Mouse (Mus musculus) thymus, postnatal 36 days (tissue): ENCODE results near the gene Lsamp.

Experiments
- DNase-seq, 2 experiments: peaks; one replicate each; pipeline ENCODE4 v3.0.0; 2022; ENCODE audit warnings: mixed read lengths in 2 of 2

Gene Lsamp

DNA sequence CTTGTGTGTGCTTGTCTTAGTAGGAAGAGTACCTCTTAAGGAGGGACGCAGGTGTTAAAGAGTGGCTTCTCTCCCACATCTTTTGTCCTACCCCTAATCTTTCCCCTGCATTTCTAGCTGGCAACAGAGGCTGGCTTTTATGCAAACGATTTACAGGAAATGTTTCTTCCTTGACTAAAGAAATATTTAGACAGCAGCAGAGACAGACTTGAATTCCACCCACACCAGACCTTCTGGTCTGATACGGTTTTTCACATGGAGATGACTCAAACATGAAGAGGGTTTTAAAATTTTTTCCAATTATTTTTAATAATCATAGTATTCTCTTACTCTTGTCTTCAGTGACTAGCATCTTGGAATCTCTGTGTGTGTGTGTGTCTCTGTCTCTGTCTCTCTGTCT is 1333.8 kb downstream of the Lsamp start:
- no peak for DNase-seq

DNA sequence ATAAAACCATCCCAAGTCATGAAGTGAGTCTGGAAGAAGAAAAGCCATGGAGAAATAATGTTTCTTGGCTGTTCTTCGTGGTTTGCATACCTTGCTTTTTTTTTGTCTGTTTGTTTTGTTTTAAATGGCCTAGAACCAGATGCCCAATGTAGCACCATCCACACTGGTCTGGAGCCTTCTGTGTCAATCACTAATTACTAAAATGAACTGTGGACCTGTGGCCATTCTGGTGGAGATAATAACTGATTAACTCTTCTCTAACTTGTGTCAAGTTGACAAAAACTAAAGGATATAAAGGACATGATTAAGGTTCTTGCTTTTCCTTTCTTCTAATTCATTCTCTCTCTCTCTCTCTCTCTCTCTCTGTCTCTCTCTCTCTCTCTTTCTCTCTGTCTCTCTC is 1359.3 kb downstream of the Lsamp start:
- no peak for DNase-seq

DNA sequence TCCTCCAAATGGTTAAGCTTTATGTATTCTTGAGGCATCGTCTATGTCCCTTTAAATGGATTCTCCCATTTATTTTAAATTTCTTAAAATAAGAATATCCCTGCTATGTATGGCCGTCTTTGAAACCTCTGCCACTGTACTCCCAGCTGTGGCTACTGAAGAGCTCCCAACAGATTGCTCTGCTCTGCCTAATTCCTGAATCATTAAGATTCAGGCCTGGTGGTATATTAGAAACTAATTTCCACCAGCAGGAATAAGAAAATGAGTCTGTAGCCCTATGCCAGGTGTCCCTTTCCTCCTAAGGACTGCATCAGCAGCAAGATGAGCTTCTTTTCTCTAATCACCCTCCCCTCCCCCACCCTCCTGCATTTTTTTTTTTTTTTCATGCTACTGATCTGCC is 1381.0 kb downstream of the Lsamp start:
- no peak for DNase-seq

DNA sequence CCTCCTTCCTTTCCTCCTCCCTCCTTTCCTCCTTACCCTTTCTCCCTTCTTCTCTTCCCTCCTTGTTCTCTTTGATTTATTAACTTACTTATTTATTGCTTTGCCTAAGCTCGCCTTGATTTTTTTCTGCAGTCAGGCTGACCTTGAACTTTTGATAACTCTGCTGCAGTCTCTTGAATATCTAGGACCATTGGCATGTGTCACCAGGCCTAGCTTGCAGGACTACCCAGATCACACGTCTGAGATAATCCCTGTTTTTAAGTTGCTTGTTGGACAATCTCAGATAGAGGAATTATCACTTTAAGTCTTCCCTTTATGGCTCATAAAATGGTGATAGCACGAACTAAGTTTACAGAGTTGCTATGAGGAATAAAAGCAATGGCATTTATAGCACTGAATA is 1399.5 kb downstream of the Lsamp start:
- DNase-seq: no peak

DNA sequence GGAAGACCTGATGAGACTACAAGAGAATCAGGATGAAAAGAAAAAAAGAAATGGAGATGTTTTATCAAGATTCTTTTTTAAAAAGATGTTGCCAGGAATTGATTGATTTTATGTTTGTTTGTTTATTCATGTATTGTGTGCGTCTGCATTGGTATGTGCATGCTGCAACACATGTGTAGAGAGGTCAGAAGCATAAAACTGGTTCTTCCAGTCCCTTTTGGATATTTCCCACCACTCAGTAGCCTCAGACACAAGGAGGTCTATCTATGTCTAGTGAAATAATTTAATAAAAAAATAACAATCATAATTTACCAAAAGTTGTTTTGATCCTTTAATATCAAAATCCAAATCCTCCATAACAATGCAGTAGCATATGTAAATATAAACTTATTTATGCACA is 1400.1 kb downstream of the Lsamp start:
- DNase-seq: no peak

DNA sequence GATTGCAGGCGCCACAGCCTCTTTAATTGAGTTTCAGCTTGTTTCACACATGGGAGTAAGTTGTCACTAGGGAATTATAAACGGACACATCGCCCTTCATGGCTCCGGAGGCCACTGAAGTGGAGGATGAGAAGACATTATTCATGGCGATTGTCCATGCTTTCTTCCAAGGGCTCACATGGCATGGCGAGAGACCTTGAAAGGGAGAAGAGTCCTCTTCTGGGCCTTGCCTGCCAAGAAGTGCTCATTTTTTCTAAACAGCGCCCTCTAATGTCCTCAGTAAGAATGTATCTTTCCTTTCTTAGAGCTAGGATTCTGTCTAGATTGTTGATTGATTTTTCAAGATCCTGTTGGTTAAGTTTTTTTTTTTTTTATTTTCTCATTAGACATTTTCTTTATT is 1424.7 kb downstream of the Lsamp start:
- no peak for DNase-seq

DNA sequence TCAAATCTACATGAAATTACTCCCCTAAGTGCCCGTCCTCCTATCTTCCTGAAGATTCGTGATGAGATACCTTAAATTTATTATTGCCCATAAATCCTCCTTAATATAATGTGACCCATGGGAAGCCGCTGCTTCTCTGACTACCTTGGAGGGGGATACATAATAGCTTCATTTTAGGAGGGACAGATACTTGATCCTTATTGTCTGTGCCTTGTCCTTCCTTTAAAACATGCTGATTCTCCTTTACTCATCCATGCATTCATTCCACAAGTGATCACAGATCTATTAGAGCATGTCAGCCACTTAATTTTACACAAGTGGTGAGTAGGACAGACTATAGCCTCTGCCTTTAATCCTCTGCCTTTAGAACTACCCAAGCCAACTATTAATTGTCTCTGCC is 1426.5 kb downstream of the Lsamp start:
- DNase-seq: no peak

DNA sequence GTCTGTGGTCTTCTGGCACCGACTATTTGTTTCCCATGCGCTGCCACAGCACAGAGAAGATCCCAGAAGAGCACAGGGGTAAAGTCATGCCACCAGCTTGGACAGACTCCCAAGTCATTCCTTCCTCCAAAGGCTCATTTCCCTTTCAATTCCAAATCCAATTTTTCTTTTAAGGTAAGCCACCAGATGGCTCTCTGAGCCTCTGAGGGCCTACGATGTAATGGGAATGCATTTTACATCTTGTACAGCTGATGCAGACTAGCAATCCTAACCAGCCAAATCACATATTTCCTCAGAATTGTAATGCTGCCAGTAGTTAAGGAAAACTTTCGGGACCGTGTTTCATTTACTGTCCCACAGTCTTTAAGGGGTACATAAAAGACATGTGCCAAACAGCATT is 1433.2 kb downstream of the Lsamp start:
- no peak for DNase-seq

DNA sequence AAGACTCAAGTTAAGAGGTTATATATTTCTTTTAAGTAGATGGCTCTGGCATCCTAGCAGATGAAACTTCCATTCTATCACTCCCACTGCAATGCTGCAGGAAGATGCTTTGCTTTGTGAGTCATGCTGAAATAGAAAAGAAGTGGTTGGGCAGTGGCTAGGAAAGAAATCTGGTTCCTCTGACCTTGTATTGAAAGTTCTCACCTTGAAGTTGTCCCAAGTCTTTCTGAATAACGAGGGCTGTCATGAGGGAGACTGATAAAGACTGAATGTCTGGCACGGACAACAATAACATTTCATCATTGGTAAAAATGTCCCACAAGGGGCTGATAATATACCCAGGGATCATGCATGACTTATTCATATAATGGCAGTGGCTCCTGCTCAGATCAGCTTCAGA is 1483.2 kb downstream of the Lsamp start:
- DNase-seq: no peak

DNA sequence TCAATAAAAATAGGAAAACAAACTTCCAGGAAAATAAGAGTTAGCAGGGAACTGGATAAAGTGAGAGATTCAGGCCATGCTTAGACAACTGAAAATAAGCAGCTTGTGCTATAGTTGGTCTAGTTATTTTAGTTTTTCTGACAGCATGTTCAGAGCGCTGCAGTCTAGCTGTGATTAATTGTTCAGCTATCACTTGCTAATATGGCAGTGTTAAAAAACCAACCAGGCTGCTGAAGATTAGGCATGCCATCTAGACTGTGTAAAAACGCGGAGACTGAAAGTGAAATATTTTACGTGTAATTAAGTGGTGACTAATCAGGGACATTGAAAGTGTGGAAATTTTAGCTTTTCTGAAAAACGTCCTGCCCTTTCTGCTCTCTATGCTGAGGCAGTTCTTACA is 1494.5 kb downstream of the Lsamp start:
- no peak for DNase-seq

DNA sequence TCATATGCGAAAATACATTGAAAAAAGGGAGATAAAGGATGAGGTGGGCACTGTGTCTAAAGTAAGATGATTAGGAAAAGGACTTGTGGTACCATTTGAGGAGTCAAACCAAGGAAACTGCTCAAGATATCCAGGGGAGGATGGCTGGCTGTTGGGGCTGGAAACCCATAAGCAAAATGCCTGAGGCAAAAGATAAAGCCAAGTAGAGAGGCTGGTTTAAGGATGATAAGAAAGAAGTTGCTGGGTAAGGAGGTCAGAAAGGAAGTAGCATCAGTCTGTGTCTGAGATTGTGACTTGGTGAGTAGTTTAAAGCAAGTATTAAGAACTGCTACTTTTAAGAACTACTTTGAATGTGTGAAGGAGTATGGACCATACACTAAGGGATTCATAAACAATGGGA is 1497.7 kb downstream of the Lsamp start:
- no peak for DNase-seq

DNA sequence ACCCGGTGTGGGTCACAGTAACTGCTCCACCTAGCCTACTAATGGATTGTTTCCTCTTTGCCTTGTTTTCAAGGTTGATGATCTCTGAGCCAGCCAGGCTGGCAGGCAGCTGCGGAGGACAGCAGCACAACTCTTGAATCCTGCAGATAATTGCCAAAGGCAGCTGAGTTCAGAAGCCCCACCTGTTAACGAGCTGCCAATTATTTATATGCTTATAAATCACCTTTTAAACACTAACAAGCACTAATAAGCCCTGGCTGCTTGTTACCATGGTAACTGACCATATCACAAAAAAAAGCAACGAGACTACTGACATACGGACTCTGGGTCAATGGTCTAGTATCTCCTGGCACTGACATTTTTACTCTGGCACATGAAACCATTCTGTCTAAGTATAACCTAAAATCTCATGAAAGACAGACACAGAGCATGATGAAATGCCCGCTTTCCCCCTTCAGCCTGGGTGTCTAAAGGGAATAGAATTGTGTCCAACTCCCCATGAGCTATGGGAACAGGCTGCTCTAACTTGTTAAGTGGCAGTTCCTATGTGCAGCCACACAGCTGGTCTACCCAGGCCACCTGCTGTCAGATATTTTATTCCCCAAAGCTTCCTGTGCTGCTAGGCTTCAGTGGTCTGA is 1526.9 kb downstream of the Lsamp start:
- no peak for DNase-seq

DNA sequence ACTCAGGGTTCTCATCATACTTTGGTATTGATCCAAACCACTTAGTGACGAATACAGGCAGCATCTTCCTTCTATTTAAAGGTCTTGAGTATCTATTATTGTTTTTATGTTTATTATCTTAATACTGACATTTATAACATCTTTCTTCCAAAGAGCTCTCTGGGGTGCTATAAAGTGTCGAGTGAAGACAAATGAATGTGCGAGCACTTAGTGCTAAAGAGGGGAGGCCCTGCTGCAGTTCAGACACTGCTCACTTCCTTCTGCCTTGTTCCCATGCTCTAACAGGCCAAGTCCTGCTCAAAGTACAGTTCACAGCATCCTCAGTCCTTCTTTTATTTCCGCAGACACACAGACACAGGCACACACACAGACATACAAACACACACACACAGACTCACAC is 1537.4 kb downstream of the Lsamp start:
- no peak for DNase-seq

DNA sequence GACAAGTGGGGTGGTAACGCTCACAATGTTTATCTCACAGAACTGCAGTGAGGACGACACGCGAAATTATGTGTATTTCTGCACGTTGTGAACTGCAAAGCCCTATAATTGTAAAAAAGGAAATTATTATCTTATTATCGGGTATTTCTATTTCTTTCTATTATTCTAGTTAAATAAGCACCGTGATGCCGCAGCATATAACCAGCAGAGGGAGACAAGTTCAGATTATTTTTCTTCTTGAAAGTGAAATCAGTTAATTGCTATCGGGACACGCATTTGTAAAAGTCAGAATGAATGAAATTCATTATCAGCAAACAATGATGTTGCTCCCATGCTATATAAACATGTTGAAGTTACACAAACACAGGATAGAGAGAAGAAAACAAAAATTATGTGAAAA is 1540.1 kb downstream of the Lsamp start:
- no peak for DNase-seq

DNA sequence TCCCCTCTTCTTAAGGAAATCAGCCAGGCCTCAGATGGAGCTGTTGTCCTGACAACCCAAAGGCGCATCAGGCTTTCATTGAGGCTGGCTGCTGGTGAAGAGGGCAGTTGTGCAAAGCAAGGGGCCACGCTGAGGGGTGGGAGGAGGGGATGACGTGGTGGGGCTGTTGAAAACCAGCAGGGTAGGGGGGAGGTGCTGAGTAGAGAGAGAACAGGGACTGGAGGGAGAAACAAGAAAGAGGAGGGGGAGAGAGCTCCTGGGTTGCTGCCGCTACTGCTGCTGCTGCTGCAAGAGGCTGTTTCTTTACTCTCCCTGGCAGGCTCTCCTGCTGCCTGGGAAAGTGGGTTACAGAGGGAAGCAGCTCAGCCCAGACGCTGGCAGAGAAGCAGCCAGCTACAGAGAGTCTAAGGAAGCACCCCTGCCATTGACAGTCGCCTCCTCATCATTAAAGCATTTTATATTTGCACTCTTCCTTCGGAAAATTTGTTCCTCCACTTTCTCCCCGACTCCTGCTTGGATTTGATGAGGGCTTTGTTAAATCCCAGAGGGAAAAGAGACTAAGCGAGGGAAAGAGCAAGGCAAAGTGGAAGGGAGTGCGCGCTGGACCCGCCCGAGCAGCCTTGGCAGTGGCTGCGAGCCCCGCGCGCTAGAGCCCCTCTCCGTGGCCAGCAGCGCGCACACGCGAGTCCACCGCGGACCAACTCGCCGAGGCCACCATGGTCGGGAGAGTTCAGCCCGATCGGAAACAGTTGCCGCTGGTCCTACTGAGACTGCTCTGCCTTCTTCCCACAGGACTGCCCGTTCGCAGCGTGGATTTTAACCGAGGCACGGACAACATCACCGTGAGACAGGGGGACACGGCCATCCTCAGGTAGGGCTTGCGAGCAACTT is 1548.7 kb downstream of the Lsamp start:
- DNase-seq: no peak

DNA sequence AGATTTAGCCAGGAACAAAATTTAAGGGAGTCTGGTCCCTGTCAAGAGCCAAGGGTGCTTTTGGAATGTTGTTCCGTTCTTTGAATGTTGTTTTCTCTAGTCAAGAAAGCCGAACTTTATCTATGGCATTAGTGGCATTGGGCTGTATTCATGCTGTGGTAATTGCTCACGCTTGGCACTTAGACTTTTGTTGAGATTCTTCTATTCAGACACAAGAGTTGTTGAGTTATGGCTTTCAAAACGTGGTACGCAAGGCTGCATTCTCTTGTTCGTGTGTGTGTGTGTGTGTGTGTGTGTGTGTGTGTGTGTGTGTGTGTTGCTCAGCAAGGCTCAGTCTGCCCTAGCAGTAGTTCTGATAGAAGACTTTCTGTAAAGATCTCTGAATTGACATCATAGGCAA is 1549.5 kb downstream of the Lsamp start:
- DNase-seq: no peak

DNA sequence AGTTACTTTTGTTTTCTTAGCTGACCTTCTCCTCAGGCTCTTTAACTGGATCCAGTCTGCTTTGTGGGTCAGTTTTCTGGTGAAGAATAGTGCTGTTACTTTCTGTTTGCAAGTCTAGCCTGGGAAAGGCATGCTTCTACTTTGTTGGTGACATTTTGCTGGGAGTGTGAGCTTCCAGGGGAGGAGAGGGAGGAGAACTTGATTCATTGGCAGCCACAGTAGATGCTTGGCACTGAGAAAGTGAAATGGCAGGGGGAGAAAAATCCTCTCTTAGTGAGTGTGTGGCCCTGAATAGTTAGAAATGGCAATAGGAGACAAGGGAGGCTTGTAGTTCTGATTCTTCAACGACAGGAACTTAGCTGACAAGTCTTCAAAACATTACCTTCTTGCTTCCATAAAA is 1551.6 kb downstream of the Lsamp start:
- no peak for DNase-seq

DNA sequence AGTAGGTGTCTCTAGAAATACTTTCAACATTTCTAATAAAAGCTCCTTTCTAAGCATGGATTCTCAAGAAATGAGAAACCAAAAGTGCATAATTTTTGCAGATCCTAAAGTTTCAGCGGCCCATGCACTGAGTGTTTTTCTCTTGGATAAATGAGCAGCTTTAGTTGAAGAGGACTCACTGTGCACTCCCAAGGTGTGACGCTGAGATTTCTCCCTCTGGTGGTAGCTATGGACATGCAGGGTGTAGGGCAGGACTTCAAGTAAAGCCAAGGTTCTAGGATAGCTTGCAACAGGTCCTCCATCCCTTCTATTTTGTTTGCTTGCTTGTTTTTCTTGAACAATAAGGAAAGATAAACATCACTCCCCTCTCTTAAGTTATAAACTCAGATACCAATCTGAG is 1558.5 kb downstream of the Lsamp start:
- no peak for DNase-seq

DNA sequence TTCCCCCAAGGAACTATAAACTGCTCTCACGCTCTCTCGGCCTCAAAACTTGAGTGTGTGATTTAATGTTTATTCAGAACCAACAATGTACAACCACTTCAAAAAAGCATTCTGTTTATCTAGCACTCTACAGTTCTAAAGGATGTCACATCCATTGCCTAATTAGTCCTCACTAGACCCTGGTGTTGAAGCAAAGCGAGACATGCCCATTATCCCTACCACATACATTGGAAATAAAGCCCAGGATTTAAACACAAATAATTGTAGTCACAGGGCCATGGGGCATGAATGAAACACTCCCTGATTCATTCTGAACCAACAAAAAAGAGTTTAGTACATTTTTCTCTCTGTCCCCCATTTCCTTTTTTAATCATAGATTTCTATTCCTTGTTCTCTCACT is 1567.0 kb downstream of the Lsamp start:
- no peak for DNase-seq

DNA sequence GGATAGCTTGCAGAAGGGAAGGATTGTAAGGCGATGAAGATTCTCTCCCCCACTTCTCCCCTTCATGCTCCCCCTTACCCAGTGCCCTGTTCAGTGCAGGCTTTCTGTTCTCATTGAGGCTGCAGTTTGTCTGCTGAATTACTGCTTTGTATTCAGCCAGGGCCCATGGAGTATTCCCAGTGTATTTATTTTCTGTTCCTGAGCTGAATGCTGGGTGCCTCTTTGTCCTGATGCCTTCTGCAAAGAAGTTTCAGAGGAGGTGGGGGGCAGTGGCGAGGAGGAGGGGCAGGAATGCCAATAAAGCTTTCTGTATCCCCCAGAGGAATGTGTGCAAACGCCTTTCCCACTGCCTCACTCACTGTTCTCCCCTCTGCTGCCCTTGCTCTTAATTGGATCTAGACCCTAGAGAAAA is 1567.7 kb downstream of the Lsamp start:
- DNase-seq: no peak

DNA sequence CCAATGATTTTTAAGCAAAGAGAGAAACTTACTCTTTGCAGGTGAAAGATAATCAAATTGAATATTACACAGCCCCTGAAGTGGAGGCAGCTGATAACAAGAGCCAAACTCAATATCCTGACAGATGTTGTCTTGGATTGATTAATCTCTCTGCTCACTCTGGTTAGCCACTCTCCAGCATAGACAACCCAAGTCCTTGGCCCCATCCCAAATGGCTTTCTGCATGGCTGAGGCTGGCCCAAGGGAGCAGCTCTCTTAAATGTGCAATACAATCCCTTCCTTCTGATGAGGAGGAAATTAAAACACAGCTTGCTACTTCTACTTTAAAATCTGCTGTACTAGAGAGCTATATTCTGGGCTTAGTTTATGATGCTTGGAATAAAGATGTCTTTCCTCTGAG is 1572.9 kb downstream of the Lsamp start:
- no peak for DNase-seq

DNA sequence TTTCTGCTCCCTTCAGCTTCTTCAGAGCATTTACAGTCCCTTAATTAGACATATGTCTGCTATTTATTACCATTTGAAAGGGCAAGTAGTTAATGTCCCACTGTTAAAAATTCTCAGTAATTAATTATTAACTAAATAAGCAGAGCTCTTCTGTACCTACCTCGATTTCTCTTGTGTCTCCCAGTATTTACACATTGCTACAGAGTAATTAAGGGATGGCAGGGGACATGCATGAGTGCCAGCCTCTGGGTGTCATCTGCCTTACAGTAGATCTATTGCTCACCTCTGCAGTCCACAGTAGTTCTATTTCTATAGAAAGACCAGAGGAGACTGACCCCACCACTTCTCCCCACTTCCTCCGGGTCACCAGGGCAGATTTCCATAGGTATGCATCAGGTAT is 1581.1 kb downstream of the Lsamp start:
- no peak for DNase-seq

DNA sequence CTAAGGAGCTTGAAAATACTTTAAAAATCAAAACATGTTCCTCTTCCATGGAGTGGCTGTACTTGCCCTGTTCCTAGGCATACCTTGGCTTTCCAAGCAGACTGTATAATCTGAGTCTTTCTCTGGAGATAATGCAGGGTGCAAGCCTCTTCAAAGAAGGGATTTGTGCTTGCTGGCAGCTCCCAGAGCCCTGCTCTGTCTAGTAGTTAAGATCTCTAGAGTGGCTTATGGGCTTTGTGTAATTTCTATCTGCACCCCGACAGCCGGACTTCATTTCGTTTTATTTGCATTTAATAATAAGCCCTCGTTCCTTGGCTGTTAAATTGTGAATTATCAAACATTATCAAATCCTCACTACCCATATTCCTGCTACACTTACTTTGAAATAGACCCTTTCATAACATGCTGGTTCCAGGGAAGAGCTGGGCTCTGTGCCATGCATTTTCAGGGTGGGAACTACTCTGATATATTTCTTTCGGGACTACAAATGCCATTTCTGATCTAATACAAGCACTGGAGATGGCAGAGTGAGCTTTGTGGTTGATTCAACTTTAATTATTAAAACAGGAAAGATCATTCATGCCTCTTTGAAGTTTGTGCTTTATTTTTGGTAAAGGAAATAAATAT is 1604.6 kb downstream of the Lsamp start:
- no peak for DNase-seq

DNA sequence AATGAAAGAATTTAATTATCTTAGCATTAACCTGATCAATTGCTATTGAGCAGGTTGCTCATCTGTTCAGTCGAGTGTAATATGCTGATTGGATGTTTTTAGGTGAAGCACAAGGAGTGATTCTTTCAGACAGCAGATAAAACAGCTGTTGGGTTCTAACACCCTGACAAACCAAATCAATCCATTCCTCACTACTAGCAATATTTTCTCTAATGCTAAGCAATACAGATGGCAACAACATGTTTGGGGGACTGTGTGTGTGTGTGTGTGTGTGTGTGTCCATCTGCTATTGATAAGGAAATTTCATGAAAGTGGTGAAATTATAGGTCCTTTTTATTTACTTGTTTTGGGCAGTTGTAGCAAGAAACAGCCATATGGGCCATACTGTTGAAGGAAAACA is 1628.1 kb downstream of the Lsamp start:
- no peak for DNase-seq
